Mouse (Mus musculus): ENCODE results near the gene Rela. TPM values are rescaled to one million over a fixed set of nuclear protein-coding genes. Genes with fewer than 3 reads are reported as not detected.

The Rela gene
- 13.3 TPM for polyA plus RNA-seq (2015; fragmentation: Illumina TruSeq; extraction: RNeasy Lipid Tissue Mini Kit (QIAGEN cat#74804); ENCODE audit: insufficient read depth, low read depth, low replicate concordance)

DNA sequence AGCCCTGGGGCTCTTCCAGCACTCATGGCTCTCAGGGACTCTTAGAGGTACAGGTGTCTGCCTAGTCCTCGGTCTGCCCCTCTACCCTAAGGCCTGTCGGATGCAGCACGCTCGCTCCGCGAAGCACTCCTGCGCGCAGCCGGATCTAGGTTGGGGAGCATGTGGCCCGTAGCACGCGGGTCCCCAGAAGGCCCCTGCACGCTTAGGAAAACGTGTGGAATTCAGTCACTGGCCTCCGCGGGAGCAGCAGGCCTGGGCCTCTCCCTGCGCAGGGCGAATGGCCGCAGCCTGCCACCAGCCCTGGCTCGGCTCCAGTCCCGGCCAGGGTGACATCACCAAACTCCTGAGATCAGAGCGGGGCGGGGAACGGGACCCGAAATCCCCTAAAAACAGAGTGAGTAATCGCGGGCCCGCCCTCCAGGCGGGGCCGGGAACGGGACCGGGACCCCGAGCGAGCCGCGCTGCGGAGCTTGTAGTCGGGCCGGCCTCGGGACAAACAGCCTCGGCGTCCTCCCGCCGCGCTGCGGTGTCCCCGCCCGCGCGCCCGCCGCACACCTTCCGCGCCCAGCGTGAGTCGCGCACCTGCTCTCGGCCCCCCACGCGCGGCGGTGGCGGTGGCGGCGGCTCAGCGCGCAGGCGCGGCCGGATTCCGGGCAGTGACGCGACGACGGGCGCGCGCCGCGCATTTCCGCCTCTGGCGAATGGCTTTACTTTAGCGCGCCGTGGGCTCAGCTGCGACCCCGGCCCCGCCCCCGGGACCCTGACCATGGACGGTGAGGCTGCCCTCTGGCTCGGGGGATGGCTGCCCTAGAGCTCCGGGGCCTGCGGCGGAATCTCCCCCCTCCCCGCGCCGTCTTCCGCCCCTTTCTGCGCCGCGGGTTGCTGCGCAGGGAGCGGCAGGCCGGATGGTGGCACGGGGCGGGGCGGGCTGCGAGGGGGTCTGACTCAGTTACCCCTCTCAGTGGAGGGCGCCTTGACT lies at the start of gene Rela:
Rela (plus strand) TSS at position 415 of the 979 bp plus-strand sequence.

DNA sequence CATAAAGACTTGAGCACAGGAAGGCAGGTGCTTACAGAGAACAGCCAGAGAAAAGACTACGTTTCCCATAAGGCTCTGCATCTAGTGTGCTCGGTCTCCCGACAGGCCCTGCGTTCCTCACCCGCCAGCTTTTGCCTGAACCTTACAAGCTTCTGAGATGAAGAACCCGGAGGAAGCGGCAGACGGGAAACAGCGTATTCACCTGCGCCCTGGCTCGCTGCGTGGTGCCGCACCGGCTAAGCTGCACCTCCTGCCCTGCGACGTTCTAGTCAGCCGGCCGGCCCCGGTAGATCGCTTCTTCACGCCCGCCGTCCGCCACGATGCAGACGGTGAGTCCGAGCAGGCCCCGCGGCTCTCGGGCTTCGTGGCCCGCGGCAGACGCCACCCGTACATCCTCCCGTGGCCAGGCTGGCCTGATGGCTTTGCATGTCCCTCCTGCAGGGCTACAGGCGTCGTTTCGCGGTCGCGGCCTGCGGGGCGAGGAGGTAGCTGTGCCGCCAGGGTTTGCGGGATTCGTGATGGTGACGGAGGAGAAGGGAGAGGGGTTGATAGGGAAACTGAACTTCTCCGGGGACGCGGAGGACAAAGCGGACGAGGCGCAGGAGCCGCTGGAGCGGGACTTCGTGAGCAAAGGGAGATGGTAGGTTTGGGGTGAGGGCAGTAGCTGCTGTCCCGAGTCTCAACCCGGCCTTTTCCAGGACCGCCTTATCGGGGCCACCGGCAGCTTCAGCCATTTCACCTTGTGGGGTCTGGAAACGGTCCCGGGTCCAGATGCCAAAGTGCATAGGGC lies 35.3 kb upstream of the Rela start, which contains the start of gene Rnaseh2c:
Rnaseh2c (plus strand) TSS at position 122 of the 790 bp plus-strand sequence.

DNA sequence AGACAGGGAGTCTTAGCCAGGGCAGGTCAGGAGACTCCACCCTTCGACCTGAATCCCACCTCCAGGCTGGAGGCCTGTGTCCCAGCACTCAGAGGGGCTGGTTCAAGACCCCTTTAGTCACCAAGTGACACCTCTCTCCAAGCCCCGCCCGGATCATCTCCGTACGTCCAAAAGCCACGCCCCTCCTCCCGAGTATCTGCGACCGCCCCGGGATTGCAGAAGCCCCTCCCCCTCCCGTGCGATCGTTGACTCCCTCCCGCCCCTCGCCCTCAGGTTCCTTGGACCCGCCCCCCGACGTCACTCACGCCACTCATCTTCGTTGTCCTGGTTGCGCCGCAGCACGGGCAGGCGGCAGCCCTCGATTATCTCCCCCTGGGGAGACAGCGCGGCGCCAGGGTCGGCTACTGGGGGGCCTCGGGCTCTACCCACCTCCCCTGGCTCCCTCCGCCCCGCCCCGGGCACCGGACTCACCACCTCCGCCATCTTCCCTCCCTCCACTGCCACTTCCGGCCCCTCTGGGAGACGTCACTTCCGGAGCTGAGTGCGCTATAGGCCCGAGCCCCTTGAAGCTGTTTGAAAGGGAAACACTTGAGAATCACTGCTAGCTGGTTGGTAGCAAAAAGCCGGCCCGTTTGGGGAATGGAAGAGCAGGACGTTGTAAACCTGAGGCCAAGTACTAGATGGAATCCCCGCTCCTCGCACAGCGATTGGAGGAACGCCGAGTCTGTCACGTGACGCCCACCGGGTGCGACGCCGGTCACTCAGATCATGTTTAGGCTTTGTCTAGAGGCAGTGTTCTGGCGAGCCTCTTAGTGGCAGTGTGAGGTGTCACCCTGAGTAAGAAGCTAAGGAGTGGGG lies 27.5 kb upstream of the Rela start, which contains the start of gene Kat5:
Kat5 (minus strand) TSS at position 691 of the 858 bp plus-strand sequence.

DNA sequence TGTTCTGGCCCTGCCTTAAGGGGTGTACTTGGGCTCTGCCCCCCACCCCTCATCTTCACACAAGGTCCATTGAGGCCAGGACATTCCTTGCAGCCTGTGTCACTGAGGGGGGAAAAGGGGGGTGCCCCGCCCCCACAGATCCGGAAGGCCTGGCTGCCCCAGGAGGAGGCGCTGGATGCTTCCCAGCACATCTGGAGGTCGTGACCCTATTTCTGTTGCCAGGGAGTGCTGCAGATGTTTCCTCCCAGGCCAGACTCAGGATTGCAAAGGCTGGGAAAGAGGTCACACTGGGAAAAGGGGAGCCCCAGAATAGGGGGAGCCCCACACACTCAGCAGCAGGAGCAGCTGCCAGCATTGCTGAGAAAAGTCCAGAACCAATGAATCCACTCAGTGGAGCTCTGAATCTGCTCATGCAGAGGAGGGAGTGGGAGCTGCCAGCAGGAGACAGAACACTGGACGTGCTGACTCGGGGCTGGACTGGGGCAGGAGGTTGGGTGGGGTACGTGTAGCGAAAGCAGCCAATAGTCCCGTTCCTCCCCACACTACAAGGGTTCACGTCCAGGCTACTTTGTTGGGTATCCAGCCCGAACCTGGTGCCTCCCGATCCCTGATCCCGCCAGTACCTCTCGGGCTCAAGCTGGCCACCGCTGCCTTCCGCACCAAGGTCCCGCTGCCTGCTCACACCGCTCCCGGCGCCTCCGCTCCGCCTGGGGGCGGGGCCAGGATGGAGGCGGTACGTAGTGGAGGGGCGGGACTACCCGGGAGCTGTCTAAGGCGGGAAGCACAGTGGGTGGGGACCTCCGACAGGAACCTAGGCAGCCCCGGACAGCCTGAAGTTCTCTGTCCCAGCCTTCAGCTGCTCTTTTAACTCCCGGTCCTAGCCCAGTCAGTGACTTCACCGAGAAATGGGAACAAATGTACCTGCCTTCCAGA lies 26.0 kb downstream of the Rela start, which contains the start of gene Sipa1:
Sipa1 (minus strand) TSS at position 727 of the 933 bp plus-strand sequence.

DNA sequence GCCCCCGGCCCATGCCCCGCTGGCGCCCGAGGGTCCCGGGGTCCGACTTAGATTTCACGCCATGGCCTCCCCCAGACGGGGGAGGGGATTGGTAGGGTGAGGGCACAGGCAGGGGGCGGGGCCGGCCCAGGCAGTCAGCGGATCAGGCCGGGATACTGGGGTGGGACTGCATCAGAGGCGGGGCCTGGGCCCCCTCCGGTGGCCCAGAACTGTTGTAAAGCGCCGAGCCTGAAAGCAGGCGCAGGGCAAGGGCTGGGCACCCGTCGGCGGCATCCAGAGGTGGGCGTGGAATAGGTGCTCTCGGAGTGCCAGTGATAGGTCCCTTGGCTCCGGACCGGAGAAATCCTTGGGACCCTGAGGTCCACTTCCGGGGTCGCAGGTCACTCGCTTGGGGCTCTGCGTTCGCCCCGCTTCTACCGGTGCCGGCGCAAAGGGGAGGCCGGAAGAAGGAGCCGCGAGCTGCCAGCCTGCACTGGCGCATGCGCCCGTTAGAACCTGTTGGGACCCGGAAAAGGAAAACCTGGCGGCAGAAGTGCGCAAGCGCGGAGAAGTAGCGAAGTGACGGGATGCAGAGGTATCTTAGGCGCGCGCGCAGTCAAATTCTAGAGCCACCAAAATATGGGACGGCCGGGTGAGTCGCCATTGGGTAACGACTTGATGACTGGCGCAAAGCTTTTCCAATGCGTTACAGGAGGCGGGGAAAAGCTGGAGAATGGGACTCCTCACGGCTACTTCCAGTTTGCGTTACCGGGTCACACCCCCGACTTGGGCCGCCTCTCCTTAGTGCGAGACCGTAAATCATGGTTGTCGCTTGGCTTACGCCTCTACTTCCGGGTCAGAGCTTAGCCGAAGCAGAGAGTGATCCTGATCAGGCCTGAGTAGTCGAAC lies 51.2 kb downstream of the Rela start, which contains the start of the genes Map3k11 and Pcnx3:
Map3k11 (plus strand) TSS at position 543 of the 888 bp plus-strand sequence.
Pcnx3 (minus strand) TSS at position 709 of the 888 bp plus-strand sequence.

Other genes with a start within 250 kb of the Rela start
- 47.0 TPM for gene Sart1, start 248.8 kb upstream of the Rela start, polyA plus RNA-seq (2015; fragmentation: Illumina TruSeq; extraction: RNeasy Lipid Tissue Mini Kit (QIAGEN cat#74804); ENCODE audit: insufficient read depth, low read depth, low replicate concordance)
- gene Tsga10ip, start 235.0 kb upstream of the Rela start, polyA plus RNA-seq (2015; fragmentation: Illumina TruSeq; extraction: RNeasy Lipid Tissue Mini Kit (QIAGEN cat#74804); ENCODE audit: insufficient read depth, low read depth, low replicate concordance): 6.0 TPM
- gene Drap1, start 212.5 kb upstream of the Rela start, polyA plus RNA-seq (2015; fragmentation: Illumina TruSeq; extraction: RNeasy Lipid Tissue Mini Kit (QIAGEN cat#74804); ENCODE audit: insufficient read depth, low read depth, low replicate concordance): 51.3 TPM
- 12.1 TPM for gene AI837181, start 212.3 kb upstream of the Rela start, polyA plus RNA-seq (2015; fragmentation: Illumina TruSeq; extraction: RNeasy Lipid Tissue Mini Kit (QIAGEN cat#74804); ENCODE audit: insufficient read depth, low read depth, low replicate concordance)
- not detected for gene Fosl1, start 189.9 kb upstream of the Rela start, polyA plus RNA-seq (2015; fragmentation: Illumina TruSeq; extraction: RNeasy Lipid Tissue Mini Kit (QIAGEN cat#74804); ENCODE audit: insufficient read depth, low read depth, low replicate concordance)
- gene Ccdc85b, start 179.6 kb upstream of the Rela start, polyA plus RNA-seq (2015; fragmentation: Illumina TruSeq; extraction: RNeasy Lipid Tissue Mini Kit (QIAGEN cat#74804); ENCODE audit: insufficient read depth, low read depth, low replicate concordance): 5.0 TPM
- gene Fibp, start 176.9 kb upstream of the Rela start, polyA plus RNA-seq (2015; fragmentation: Illumina TruSeq; extraction: RNeasy Lipid Tissue Mini Kit (QIAGEN cat#74804); ENCODE audit: insufficient read depth, low read depth, low replicate concordance): 29.7 TPM
- 0.92 TPM for gene Ctsw, start 169.0 kb upstream of the Rela start, polyA plus RNA-seq (2015; fragmentation: Illumina TruSeq; extraction: RNeasy Lipid Tissue Mini Kit (QIAGEN cat#74804); ENCODE audit: insufficient read depth, low read depth, low replicate concordance)
- gene Efemp2, start 163.5 kb upstream of the Rela start, polyA plus RNA-seq (2015; fragmentation: Illumina TruSeq; extraction: RNeasy Lipid Tissue Mini Kit (QIAGEN cat#74804); ENCODE audit: insufficient read depth, low read depth, low replicate concordance): 8.8 TPM
- 14.4 TPM for gene Mus81, start 149.1 kb upstream of the Rela start, polyA plus RNA-seq (2015; fragmentation: Illumina TruSeq; extraction: RNeasy Lipid Tissue Mini Kit (QIAGEN cat#74804); ENCODE audit: insufficient read depth, low read depth, low replicate concordance)
- gene Cfl1, start 147.0 kb upstream of the Rela start, polyA plus RNA-seq (2015; fragmentation: Illumina TruSeq; extraction: RNeasy Lipid Tissue Mini Kit (QIAGEN cat#74804); ENCODE audit: insufficient read depth, low read depth, low replicate concordance): 65.0 TPM
- gene 1700020D05Rik, start 133.7 kb upstream of the Rela start, polyA plus RNA-seq (2015; fragmentation: Illumina TruSeq; extraction: RNeasy Lipid Tissue Mini Kit (QIAGEN cat#74804); ENCODE audit: insufficient read depth, low read depth, low replicate concordance): not detected
- gene Snx32, start 126.9 kb upstream of the Rela start, polyA plus RNA-seq (2015; fragmentation: Illumina TruSeq; extraction: RNeasy Lipid Tissue Mini Kit (QIAGEN cat#74804); ENCODE audit: insufficient read depth, low read depth, low replicate concordance): 3.4 TPM
- 0.89 TPM for gene Ovol1, start 76.8 kb upstream of the Rela start, polyA plus RNA-seq (2015; fragmentation: Illumina TruSeq; extraction: RNeasy Lipid Tissue Mini Kit (QIAGEN cat#74804); ENCODE audit: insufficient read depth, low read depth, low replicate concordance)
- 0.85 TPM for gene Ap5b1, start 69.5 kb upstream of the Rela start, polyA plus RNA-seq (2015; fragmentation: Illumina TruSeq; extraction: RNeasy Lipid Tissue Mini Kit (QIAGEN cat#74804); ENCODE audit: insufficient read depth, low read depth, low replicate concordance)
- 19.0 TPM for gene Rnaseh2c, start 35.6 kb upstream of the Rela start, polyA plus RNA-seq (2015; fragmentation: Illumina TruSeq; extraction: RNeasy Lipid Tissue Mini Kit (QIAGEN cat#74804); ENCODE audit: insufficient read depth, low read depth, low replicate concordance)
- gene Kat5, start 27.2 kb upstream of the Rela start, polyA plus RNA-seq (2015; fragmentation: Illumina TruSeq; extraction: RNeasy Lipid Tissue Mini Kit (QIAGEN cat#74804); ENCODE audit: insufficient read depth, low read depth, low replicate concordance): 10.2 TPM
- gene Sipa1, start 26.2 kb downstream of the Rela start, polyA plus RNA-seq (2015; fragmentation: Illumina TruSeq; extraction: RNeasy Lipid Tissue Mini Kit (QIAGEN cat#74804); ENCODE audit: insufficient read depth, low read depth, low replicate concordance): 14.3 TPM
- 13.6 TPM for gene Map3k11, start 51.3 kb downstream of the Rela start, polyA plus RNA-seq (2015; fragmentation: Illumina TruSeq; extraction: RNeasy Lipid Tissue Mini Kit (QIAGEN cat#74804); ENCODE audit: insufficient read depth, low read depth, low replicate concordance)
- 20.4 TPM for gene Pcnx3, start 51.4 kb downstream of the Rela start, polyA plus RNA-seq (2015; fragmentation: Illumina TruSeq; extraction: RNeasy Lipid Tissue Mini Kit (QIAGEN cat#74804); ENCODE audit: insufficient read depth, low read depth, low replicate concordance)
- gene Kcnk7, start 66.9 kb downstream of the Rela start, polyA plus RNA-seq (2015; fragmentation: Illumina TruSeq; extraction: RNeasy Lipid Tissue Mini Kit (QIAGEN cat#74804); ENCODE audit: insufficient read depth, low read depth, low replicate concordance): not detected
- 4.9 TPM for gene Ehbp1l1, start 88.8 kb downstream of the Rela start, polyA plus RNA-seq (2015; fragmentation: Illumina TruSeq; extraction: RNeasy Lipid Tissue Mini Kit (QIAGEN cat#74804); ENCODE audit: insufficient read depth, low read depth, low replicate concordance)
- gene Fam89b, start 92.2 kb downstream of the Rela start, polyA plus RNA-seq (2015; fragmentation: Illumina TruSeq; extraction: RNeasy Lipid Tissue Mini Kit (QIAGEN cat#74804); ENCODE audit: insufficient read depth, low read depth, low replicate concordance): 21.9 TPM
- gene Ltbp3, start 103.4 kb downstream of the Rela start, polyA plus RNA-seq (2015; fragmentation: Illumina TruSeq; extraction: RNeasy Lipid Tissue Mini Kit (QIAGEN cat#74804); ENCODE audit: insufficient read depth, low read depth, low replicate concordance): 44.0 TPM
- 21.4 TPM for gene Scyl1, start 133.9 kb downstream of the Rela start, polyA plus RNA-seq (2015; fragmentation: Illumina TruSeq; extraction: RNeasy Lipid Tissue Mini Kit (QIAGEN cat#74804); ENCODE audit: insufficient read depth, low read depth, low replicate concordance)
- 2.3 TPM for gene Frmd8, start 237.8 kb downstream of the Rela start, polyA plus RNA-seq (2015; fragmentation: Illumina TruSeq; extraction: RNeasy Lipid Tissue Mini Kit (QIAGEN cat#74804); ENCODE audit: insufficient read depth, low read depth, low replicate concordance)
- gene Slc25a45, start 240.3 kb downstream of the Rela start, polyA plus RNA-seq (2015; fragmentation: Illumina TruSeq; extraction: RNeasy Lipid Tissue Mini Kit (QIAGEN cat#74804); ENCODE audit: insufficient read depth, low read depth, low replicate concordance): 7.3 TPM

Measured in pancreas, adult 10 weeks (tissue).